Mouse (Mus musculus): ENCODE measurements around the gene Bmp10. TPM values are rescaled to one million over a fixed set of nuclear protein-coding genes. Genes with fewer than 3 reads are reported as not detected.
A peak's percentile ranks its signal among the peaks of the same experiment; 100 is the strongest.
"Not testable (repeated sequence)": the region's sequence is repeated elsewhere in the genome, so short reads cannot be mapped to it uniquely, and the experiment has no call there.

Bmp10 gene
- polyA plus RNA-seq, 1 experiment from 2014 or later = not detected

- H3K4me2 ChIP-seq = no peak overlapping the region
- no peak overlapping the region for H3K4me3 ChIP-seq (ENCODE audit: low read depth, low read length)
- H3K27me3 ChIP-seq (ENCODE audit: control insufficient read depth, insufficient read depth, low read length) = no peaks in the 10 kb centered on the region
- WGBS = 96% methylated on average over 1 of the region's 1 CpGs
- no peaks in the 10 kb centered on the region for H3K36me3 ChIP-seq (ENCODE audit: control insufficient read depth, insufficient read depth, low read length)
- H3K9me3 ChIP-seq (ENCODE audit: control insufficient read depth, low read length) = no peaks in the 10 kb centered on the region
- DNase-seq (ENCODE audit: low spot score, missing footprints) (peak; percentile 62), ATAC-seq (ENCODE audit: low FRiP score) (no peak)
- H3K27ac ChIP-seq (ENCODE audit: low read depth, low read length) = no peak overlapping the region
- H3K9ac ChIP-seq (ENCODE audit: low read length) = no peak overlapping the region
- H3K4me1 ChIP-seq (ENCODE audit: control insufficient read depth, insufficient read depth, low read length) = no peaks in the 10 kb centered on the region
Observed at GRCm38 (mm10) chr6:87467373-87467772, 38.6 kb downstream of the Bmp10 start.

DNA sequence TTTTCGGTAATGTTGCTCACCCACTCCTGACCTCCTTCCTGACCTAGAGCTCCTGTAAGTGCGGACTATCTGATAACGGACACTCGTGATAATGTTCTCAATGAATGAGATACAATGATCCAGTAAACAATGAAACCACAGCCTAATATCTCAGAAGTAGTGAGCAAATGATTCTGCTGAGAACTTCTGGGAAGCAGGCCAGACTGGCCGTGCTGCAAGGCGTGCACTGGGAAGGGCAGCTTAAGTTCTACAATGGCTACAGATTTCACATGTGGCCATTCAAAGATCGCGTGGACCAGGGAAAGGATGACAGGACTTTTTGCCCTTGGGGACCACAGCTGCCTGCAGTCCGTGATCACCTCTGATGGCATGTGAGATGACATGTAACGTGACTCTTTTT lies 39.6 kb downstream of the Bmp10 start:
- H3K36me3 ChIP-seq (ENCODE audit: control insufficient read depth, insufficient read depth, low read length) = no peaks in the 10 kb centered on the region
- no peaks in the 10 kb centered on the region for H3K4me1 ChIP-seq (ENCODE audit: control insufficient read depth, insufficient read depth, low read length)
- ATAC-seq (ENCODE audit: low FRiP score) (no peak), DNase-seq (ENCODE audit: low spot score, missing footprints) (peak; percentile 57)
- H3K9me3 ChIP-seq (ENCODE audit: control insufficient read depth, low read length) = no peaks in the 10 kb centered on the region
- H3K4me2 ChIP-seq = no peak overlapping the region
- H3K4me3 ChIP-seq (ENCODE audit: low read depth, low read length) = no peak overlapping the region
- WGBS = 95% methylated on average over 10 of the region's 10 CpGs
- no peaks in the 10 kb centered on the region for H3K27me3 ChIP-seq (ENCODE audit: control insufficient read depth, insufficient read depth, low read length)
- H3K27ac ChIP-seq (ENCODE audit: low read depth, low read length) = no peak overlapping the region
- no peak overlapping the region for H3K9ac ChIP-seq (ENCODE audit: low read length)

- 90% methylated on average over 12 of the region's 12 CpGs for WGBS
- H3K9ac ChIP-seq (ENCODE audit: low read length); H3K4me2 ChIP-seq; H3K4me3 ChIP-seq (ENCODE audit: low read depth, low read length); H3K27ac ChIP-seq (ENCODE audit: low read depth, low read length); H3K9me3 ChIP-seq (ENCODE audit: control insufficient read depth, low read length); H3K36me3 ChIP-seq (ENCODE audit: control insufficient read depth, insufficient read depth, low read length); H3K4me1 ChIP-seq (ENCODE audit: control insufficient read depth, insufficient read depth, low read length); ATAC-seq (ENCODE audit: low FRiP score); DNase-seq (ENCODE audit: low spot score, missing footprints); H3K27me3 ChIP-seq (ENCODE audit: control insufficient read depth, insufficient read depth, low read length): not testable (repeated sequence)
Observed at GRCm38 (mm10) chr6:87470098-87470497, 41.3 kb downstream of the Bmp10 start.

DNA sequence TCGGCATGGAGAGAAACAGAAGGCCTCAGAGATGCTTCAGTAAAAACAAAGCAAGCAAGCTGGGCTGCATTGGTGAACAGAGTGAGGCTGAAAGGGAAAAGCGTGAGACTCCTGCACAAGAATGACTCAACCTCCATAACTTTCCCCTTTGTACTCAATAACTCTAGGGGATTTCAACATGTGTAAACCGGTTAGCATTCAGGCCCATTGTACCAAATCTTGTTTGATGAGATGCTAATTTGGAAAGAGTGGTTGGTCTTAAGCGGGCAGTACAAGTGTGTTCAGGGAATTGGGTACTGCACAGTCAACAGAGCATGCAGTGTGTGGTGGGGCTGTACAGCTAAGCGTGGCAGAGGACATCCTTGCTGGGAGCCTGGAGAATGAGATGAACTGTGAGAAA lies 46.4 kb downstream of the Bmp10 start:
- H3K9ac ChIP-seq (ENCODE audit: low read length) = no peak overlapping the region
- no peak overlapping the region for H3K27ac ChIP-seq (ENCODE audit: low read depth, low read length)
- WGBS = 88% methylated on average over 5 of the region's 5 CpGs
- ATAC-seq (ENCODE audit: low FRiP score) = no peak
- H3K4me3 ChIP-seq (ENCODE audit: low read depth, low read length) = no peak overlapping the region
- H3K27me3 ChIP-seq (ENCODE audit: control insufficient read depth, insufficient read depth, low read length) = no peaks in the 10 kb centered on the region
- no peaks in the 10 kb centered on the region for H3K9me3 ChIP-seq (ENCODE audit: control insufficient read depth, low read length)
- no peak for DNase-seq (ENCODE audit: low spot score, missing footprints)
- no peaks in the 10 kb centered on the region for H3K4me1 ChIP-seq (ENCODE audit: control insufficient read depth, insufficient read depth, low read length)
- no peaks in the 10 kb centered on the region for H3K36me3 ChIP-seq (ENCODE audit: control insufficient read depth, insufficient read depth, low read length)
- H3K4me2 ChIP-seq = no peak overlapping the region

GRCm38 (mm10) chr6:87478847-87479246 lies 50.1 kb downstream of the Bmp10 start:
- WGBS = 65% methylated on average over 4 of the region's 4 CpGs
- DNase-seq (ENCODE audit: low spot score, missing footprints) (peak; percentile 76), ATAC-seq (ENCODE audit: low FRiP score) (no peak)
- H3K4me2 ChIP-seq = no peak overlapping the region
- H3K9ac ChIP-seq (ENCODE audit: low read length) = no peak overlapping the region
- no peaks in the 10 kb centered on the region for H3K27me3 ChIP-seq (ENCODE audit: control insufficient read depth, insufficient read depth, low read length)
- H3K36me3 ChIP-seq (ENCODE audit: control insufficient read depth, insufficient read depth, low read length) = no peaks in the 10 kb centered on the region
- no peak overlapping the region for H3K27ac ChIP-seq (ENCODE audit: low read depth, low read length)
- no peak overlapping the region for H3K4me3 ChIP-seq (ENCODE audit: low read depth, low read length)
- no peaks in the 10 kb centered on the region for H3K4me1 ChIP-seq (ENCODE audit: control insufficient read depth, insufficient read depth, low read length)
- no peaks in the 10 kb centered on the region for H3K9me3 ChIP-seq (ENCODE audit: control insufficient read depth, low read length)

DNA sequence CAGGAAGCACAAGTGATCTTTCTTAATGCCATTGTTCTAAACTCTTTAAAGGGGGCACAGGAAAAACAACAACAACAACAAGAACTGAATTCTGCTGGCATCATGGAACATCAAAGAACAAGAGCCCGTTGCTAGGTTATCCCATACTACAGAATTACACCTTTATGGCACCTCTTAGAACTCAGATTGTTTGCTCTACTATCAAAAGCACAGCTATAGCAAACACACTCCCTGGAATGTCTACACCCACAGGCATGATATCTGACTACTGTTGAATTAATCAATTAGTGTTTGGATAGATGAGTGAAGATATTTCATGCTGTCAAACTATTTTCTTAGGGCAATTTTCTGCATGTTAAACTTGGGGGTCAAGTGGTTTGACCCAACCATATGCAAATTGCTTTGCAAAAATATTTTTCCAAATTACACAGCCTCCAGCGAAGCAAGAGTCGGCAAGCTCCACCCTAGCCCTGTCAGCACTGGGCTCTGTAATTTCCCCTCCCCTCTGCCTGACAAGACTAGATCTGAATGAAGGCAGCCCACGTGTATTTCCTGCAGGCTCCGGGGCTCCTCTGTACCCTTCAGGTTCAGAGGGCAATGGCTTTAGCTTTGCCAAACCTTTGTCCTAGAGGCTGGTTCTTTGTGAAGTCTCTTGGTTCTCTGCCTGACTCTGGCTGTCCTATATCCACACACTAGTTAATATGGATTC lies 50.7 kb downstream of the Bmp10 start:
- H3K27ac ChIP-seq (ENCODE audit: low read depth, low read length) = no peak overlapping the region
- H3K9ac ChIP-seq (ENCODE audit: low read length) = no peak overlapping the region
- ATAC-seq (ENCODE audit: low FRiP score) = no peak
- no peak overlapping the region for H3K4me3 ChIP-seq (ENCODE audit: low read depth, low read length)
- DNase-seq (ENCODE audit: low spot score, missing footprints) = no peak
- 61% methylated on average over 5 of the region's 5 CpGs for WGBS
- no peak overlapping the region for H3K4me2 ChIP-seq
- no peaks in the 10 kb centered on the region for H3K9me3 ChIP-seq (ENCODE audit: control insufficient read depth, low read length)
- no peaks in the 10 kb centered on the region for H3K4me1 ChIP-seq (ENCODE audit: control insufficient read depth, insufficient read depth, low read length)
- H3K36me3 ChIP-seq (ENCODE audit: control insufficient read depth, insufficient read depth, low read length) = no peaks in the 10 kb centered on the region
- H3K27me3 ChIP-seq (ENCODE audit: control insufficient read depth, insufficient read depth, low read length) = no peaks in the 10 kb centered on the region

DNA sequence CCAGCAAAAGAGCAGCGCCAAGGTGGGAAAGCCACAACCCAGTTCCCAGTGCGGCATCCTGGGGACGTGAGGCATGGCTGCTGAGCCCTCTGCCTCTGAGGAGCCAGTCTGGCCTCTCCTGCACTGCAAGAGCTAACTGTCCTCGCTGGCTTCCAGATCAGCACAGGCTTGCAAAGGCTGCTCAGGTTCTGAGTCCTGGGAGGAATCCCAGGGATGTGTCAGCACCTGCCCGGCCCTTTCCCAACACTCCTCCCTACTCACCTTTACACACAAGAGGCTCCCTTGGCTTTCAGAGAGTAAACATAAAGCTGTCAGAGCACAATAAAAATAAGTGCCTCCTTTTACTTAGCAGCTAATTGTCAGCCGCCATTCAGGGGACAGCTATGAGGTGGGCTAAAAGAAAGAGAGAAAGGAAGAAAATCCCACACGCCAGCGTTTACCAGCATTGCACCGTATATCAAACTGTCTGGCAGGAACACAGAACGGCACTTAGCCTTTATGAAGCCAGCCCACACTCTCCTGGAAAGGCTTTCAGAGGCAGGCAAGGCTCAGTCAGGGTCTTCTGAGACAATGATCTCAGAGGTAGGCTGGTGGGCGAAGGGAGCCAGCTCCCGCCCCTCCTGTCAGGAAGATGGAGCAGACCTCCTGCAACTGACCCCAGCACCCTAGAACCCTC lies 54.6 kb downstream of the Bmp10 start:
- WGBS = 74% methylated on average over 12 of the region's 12 CpGs
- H3K4me3 ChIP-seq (ENCODE audit: low read depth, low read length) = no peak overlapping the region

GRCm38 (mm10) chr6:87483900-87484289 lies 55.1 kb downstream of the Bmp10 start:
- H3K4me2 ChIP-seq = no peak overlapping the region
- no peaks in the 10 kb centered on the region for H3K9me3 ChIP-seq (ENCODE audit: control insufficient read depth, low read length)
- H3K9ac ChIP-seq (ENCODE audit: low read length) = no peak overlapping the region
- peak; percentile 37 for DNase-seq (ENCODE audit: low spot score, missing footprints)
- 87% methylated on average over 3 of the region's 3 CpGs for WGBS
- no peaks in the 10 kb centered on the region for H3K27me3 ChIP-seq (ENCODE audit: control insufficient read depth, insufficient read depth, low read length)
- H3K36me3 ChIP-seq (ENCODE audit: control insufficient read depth, insufficient read depth, low read length) = no peaks in the 10 kb centered on the region
- no peak for ATAC-seq (ENCODE audit: low FRiP score)
- H3K4me1 ChIP-seq (ENCODE audit: control insufficient read depth, insufficient read depth, low read length) = no peaks in the 10 kb centered on the region
- H3K4me3 ChIP-seq (ENCODE audit: low read depth, low read length) = no peak overlapping the region
- H3K27ac ChIP-seq (ENCODE audit: low read depth, low read length) = no peak overlapping the region

More for the DNA sequence above, 54.6 kb downstream of the Bmp10 start:
- Histone ChIP-seq H3K36me3 (ENCODE audit: control insufficient read depth, insufficient read depth, low read length) (no peaks in the 10 kb centered on the region), H3K4me1 (ENCODE audit: control insufficient read depth, insufficient read depth, low read length) (no peaks in the 10 kb centered on the region), H3K9ac (ENCODE audit: low read length) (no peak overlapping the region), H3K27me3 (ENCODE audit: control insufficient read depth, insufficient read depth, low read length) (no peaks in the 10 kb centered on the region), H3K4me2 (no peak overlapping the region), H3K9me3 (ENCODE audit: control insufficient read depth, low read length) (no peaks in the 10 kb centered on the region), H3K27ac (ENCODE audit: low read depth, low read length) (no peak overlapping the region)
- ATAC-seq (ENCODE audit: low FRiP score) (no peak), DNase-seq (ENCODE audit: low spot score, missing footprints) (peak; percentile 47)

DNA sequence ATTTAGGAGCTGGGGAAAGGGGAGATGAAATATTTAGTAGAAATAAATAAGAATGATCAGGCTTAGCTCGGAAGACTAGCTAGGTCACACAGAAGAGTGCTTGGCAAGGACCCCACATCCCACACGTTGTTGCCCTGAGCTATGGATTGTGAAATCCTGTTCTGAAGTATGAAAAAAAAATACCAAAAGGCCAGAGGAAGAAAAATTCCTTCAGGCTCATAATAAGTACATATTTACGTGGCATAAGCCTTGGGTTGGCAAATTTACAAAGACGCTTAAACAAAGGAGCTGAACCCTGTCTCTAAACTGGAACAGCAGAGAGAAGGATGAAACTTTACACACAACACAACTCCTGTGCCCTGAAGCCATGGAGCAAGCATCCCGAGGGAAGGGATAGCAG lies 56.0 kb downstream of the Bmp10 start:
- ATAC-seq (ENCODE audit: low FRiP score) (no peak), DNase-seq (ENCODE audit: low spot score, missing footprints) (peak; percentile 19)
- Histone ChIP-seq H3K4me1 (ENCODE audit: control insufficient read depth, insufficient read depth, low read length) (no peaks in the 10 kb centered on the region), H3K27me3 (ENCODE audit: control insufficient read depth, insufficient read depth, low read length) (no peaks in the 10 kb centered on the region), H3K9ac (ENCODE audit: low read length) (no peak overlapping the region), H3K9me3 (ENCODE audit: control insufficient read depth, low read length) (no peaks in the 10 kb centered on the region), H3K27ac (ENCODE audit: low read depth, low read length) (no peak overlapping the region), H3K4me2 (no peak overlapping the region), H3K36me3 (ENCODE audit: control insufficient read depth, insufficient read depth, low read length) (no peaks in the 10 kb centered on the region), H3K4me3 (ENCODE audit: low read depth, low read length) (no peak overlapping the region)
- WGBS = 77% methylated on average over 5 of the region's 5 CpGs

Data from midbrain, embryonic 11.5 days (tissue).